Mouse (Mus musculus) CH12.LX (cell line): ENCODE data around the gene Col9a2. TPM values are rescaled to one million over a fixed set of nuclear protein-coding genes. Genes with fewer than 3 reads are reported as not detected.

Experiments
- DNase-seq: peaks from one replicate; pipeline ENCODE4 v3.0.0-alpha.2; 2013; ENCODE audit errors: extremely low read depth
- H3K27ac ChIP-seq: 2 replicates; pipeline ENCODE4 v1.5.1; 2012; ENCODE audit warnings: low read depth, mild to moderate bottlenecking, control low read depth, moderate library complexity; ENCODE audit not compliant: insufficient read depth
- H3K27me3 ChIP-seq: replicated peaks from 2 replicates; pipeline ENCODE3; 2012; ENCODE audit warnings: inconsistent platforms
- H3K36me3 ChIP-seq, 2 experiments: replicated peaks in 1 of 2; 2 replicates each; pipeline versions ENCODE3 to v1.6.1; 2012; ENCODE audit warnings: inconsistent platforms in 1 of 2, low read length in 1 of 2, mild to moderate bottlenecking in 1 of 2, mixed read lengths in 1 of 2, moderate library complexity in 1 of 2; ENCODE audit not compliant: control insufficient read depth in 1 of 2, insufficient read depth in 1 of 2
- H3K4me1 ChIP-seq, 2 experiments: 2 replicates each; pipeline ENCODE4 v1.6.1; 2012; ENCODE audit warnings: inconsistent platforms in 1 of 2, moderate library complexity in 1 of 2; ENCODE audit not compliant: insufficient read depth in 2 of 2, control insufficient read depth in 1 of 2
- H3K4me2 ChIP-seq: 2 replicates; pipeline ENCODE4 v1.6.1; 2012; ENCODE audit warnings: low read depth, mild to moderate bottlenecking, control low read depth; ENCODE audit not compliant: poor library complexity, insufficient read depth, severe bottlenecking
- H3K4me3 ChIP-seq, 3 experiments: fragments of 150-350 bp in 1 of 3; sonication (generic) in 1 of 3; replicated peaks in 1 of 3; 2 replicates each; pipeline versions ENCODE3 to v1.5.1; 2011 to 2012; ENCODE audit warnings: low read depth in 2 of 3, low read length in 2 of 3, mild to moderate bottlenecking in 2 of 3, moderate library complexity in 2 of 3, control low read depth in 1 of 3, improper control_type of control experiment in 1 of 3, inconsistent platforms in 1 of 3, mixed read lengths in 1 of 3; ENCODE audit not compliant: poor library complexity in 1 of 3
- H3K79me2 ChIP-seq: replicated peaks from 2 replicates; pipeline ENCODE4 v1.6.1; 2012; ENCODE audit warnings: mild to moderate bottlenecking, moderate library complexity; ENCODE audit not compliant: control insufficient read depth, poor library complexity, insufficient read depth, severe bottlenecking; ENCODE audit errors: extremely low read depth
- H3K9ac ChIP-seq: 2 replicates; pipeline ENCODE4 v1.6.1; 2012; ENCODE audit warnings: low read depth, mild to moderate bottlenecking, control low read depth, moderate library complexity; ENCODE audit not compliant: insufficient read depth
- H3K9me3 ChIP-seq: replicated peaks from 2 replicates; pipeline ENCODE3; 2012; ENCODE audit warnings: low read length, inconsistent platforms, mixed read lengths
- CHD2 ChIP-seq: IDR thresholded peaks from 2 replicates; pipeline ENCODE4 v1.6.1; 2011; ENCODE audit warnings: low read length, improper control_type of control experiment
- CTCF ChIP-seq, 2 experiments: IDR thresholded peaks in 1 of 2; conservative IDR thresholded peaks in 1 of 2; 2 replicates each; pipeline ENCODE4 v1.5.1; 2011 to 2012; ENCODE audit warnings: low read depth in 2 of 2, low read length in 2 of 2, improper control_type of control experiment in 1 of 2, inconsistent platforms in 1 of 2, mild to moderate bottlenecking in 1 of 2, moderate library complexity in 1 of 2
- ELF1 ChIP-seq: IDR thresholded peaks from 2 replicates; pipeline ENCODE4 v1.6.1; 2014; ENCODE audit warnings: low read depth, mild to moderate bottlenecking, inconsistent platforms, low read length, improper control_type of control experiment
- GABPA ChIP-seq: IDR thresholded peaks from 2 replicates; pipeline ENCODE4 v1.6.1; 2012; ENCODE audit warnings: low read depth, low read length, improper control_type of control experiment, inconsistent platforms; ENCODE audit not compliant: insufficient replicate concordance
- HCFC1 ChIP-seq: IDR thresholded peaks from 2 replicates; pipeline ENCODE4 v1.6.1; 2012; ENCODE audit warnings: low read depth, mild to moderate bottlenecking, inconsistent platforms, low read length, improper control_type of control experiment
- IRF4 ChIP-seq: IDR thresholded peaks from 2 replicates; pipeline ENCODE4 v1.6.1; 2014; ENCODE audit warnings: low read depth, mild to moderate bottlenecking, inconsistent platforms, low read length, improper control_type of control experiment
- JUN ChIP-seq: IDR thresholded peaks from 2 replicates; pipeline ENCODE4 v1.6.1; 2011; ENCODE audit warnings: low read depth, mild to moderate bottlenecking, low read length, improper control_type of control experiment, moderate library complexity; ENCODE audit not compliant: insufficient read depth
- KAT2A ChIP-seq: IDR thresholded peaks from 2 replicates; pipeline ENCODE4 v1.6.1; 2012; ENCODE audit warnings: low read length, improper control_type of control experiment, inconsistent platforms; ENCODE audit not compliant: insufficient replicate concordance
- MAFK ChIP-seq: IDR thresholded peaks from 2 replicates; pipeline ENCODE4 v1.6.1; 2011; ENCODE audit warnings: low read length, improper control_type of control experiment; ENCODE audit not compliant: insufficient replicate concordance
- MAX ChIP-seq: IDR thresholded peaks from 2 replicates; pipeline ENCODE4 v1.6.1; 2011; ENCODE audit warnings: low read length, improper control_type of control experiment
- MAZ ChIP-seq: IDR thresholded peaks from 2 replicates; pipeline ENCODE4 v1.6.1; 2012; ENCODE audit warnings: low read depth, mild to moderate bottlenecking, inconsistent platforms, low read length, improper control_type of control experiment, moderate library complexity
- MYC ChIP-seq: IDR thresholded peaks from 2 replicates; pipeline ENCODE4 v1.6.1; 2011; ENCODE audit warnings: low read depth, mild to moderate bottlenecking, improper control_type of control experiment, low read length
- NELFE ChIP-seq: IDR thresholded peaks from 2 replicates; pipeline ENCODE4 v1.6.1; 2011; ENCODE audit warnings: low read depth, low read length, improper control_type of control experiment
- PAX5 ChIP-seq: IDR thresholded peaks from 2 replicates; pipeline ENCODE4 v1.6.1; 2012; ENCODE audit warnings: low read length, inconsistent platforms, mixed read lengths
- POLR2A ChIP-seq: IDR thresholded peaks from 2 replicates; pipeline ENCODE4 v1.6.1; 2011; ENCODE audit warnings: low read depth, mild to moderate bottlenecking, improper control_type of control experiment, low read length
- POLR2AphosphoS2 ChIP-seq: IDR thresholded peaks from 2 replicates; pipeline ENCODE4 v1.6.1; 2011; ENCODE audit warnings: low read depth, low read length, improper control_type of control experiment
- RCOR1 ChIP-seq: conservative IDR thresholded peaks from 2 replicates; pipeline ENCODE4 v1.6.1; 2012; ENCODE audit warnings: low read depth, mild to moderate bottlenecking, inconsistent platforms, low read length, improper control_type of control experiment
- SMC3 ChIP-seq: IDR thresholded peaks from 2 replicates; pipeline ENCODE4 v1.6.1; 2011; ENCODE audit warnings: low read depth, low read length, improper control_type of control experiment
- TCF12 ChIP-seq: IDR thresholded peaks from 2 replicates; pipeline ENCODE4 v1.6.1; 2014; ENCODE audit warnings: low read depth, mild to moderate bottlenecking, inconsistent platforms, low read length, improper control_type of control experiment
- UBTF ChIP-seq: IDR thresholded peaks from 2 replicates; pipeline ENCODE4 v1.6.1; 2012; ENCODE audit warnings: low read depth, mild to moderate bottlenecking, inconsistent platforms, low read length, improper control_type of control experiment, moderate library complexity
- USF1 ChIP-seq: IDR thresholded peaks from 2 replicates; pipeline ENCODE4 v1.6.1; 2014; ENCODE audit warnings: low read depth, mild to moderate bottlenecking, inconsistent platforms, low read length, improper control_type of control experiment
- USF2 ChIP-seq: conservative IDR thresholded peaks from 2 replicates; pipeline ENCODE4 v1.6.1; 2011; ENCODE audit warnings: low read depth, low read length, improper control_type of control experiment
- ZC3H11A ChIP-seq: IDR thresholded peaks from 2 replicates; pipeline ENCODE4 v1.6.1; 2012; ENCODE audit warnings: low read depth, mild to moderate bottlenecking, inconsistent platforms, low read length, improper control_type of control experiment
- ZMIZ1 ChIP-seq: IDR thresholded peaks from 2 replicates; pipeline ENCODE4 v1.6.1; 2012; ENCODE audit warnings: low read depth, mild to moderate bottlenecking, inconsistent platforms, low read length, improper control_type of control experiment
- dilution Hi-C: fragments of 300-500 bp; cut with MboI; formaldehyde crosslinking; loops from 2 replicates; pipeline ENCODE4 v1.14.3; 2020; ENCODE audit warnings: low sequenced_read_pairs; ENCODE audit not compliant: extremely low pct_unique_long_range_greater_than_20kb, extremely low pct_ligation_motif_present
- in situ Hi-C: fragments of 300-500 bp; cut with MboI; formaldehyde crosslinking; loops from 3 replicates; pipeline ENCODE4 v1.14.3; 2019; ENCODE audit warnings: low sequenced_read_pairs, low pct_ligation_motif_present, low pct_unique_long_range_greater_than_20kb, mixed read lengths
- polyA plus RNA-seq: library from polyadenylated mRNA; unstranded; fragments of >175 nt; gene quantifications from 2 replicates; pipeline ENCODE4 v1.2.1, GENCODE M21; 2012; ENCODE audit warnings: low read depth; ENCODE audit not compliant: insufficient read length
- total RNA-seq, 2 experiments: library from RNA; depleted of rRNA; stranded (reverse); fragments of 300-350 nt in 1 of 2; fragments of >200 nt in 1 of 2; gene quantifications; 2 replicates each; pipeline ENCODE4 v1.2.3; 2012 to 2014

The Col9a2 gene
- total and polyA plus RNA-seq, 3 experiments = not detected

- Histone ChIP-seq H3K4me1 (peaks cover 2 to 18% of the 10 kb centered on the region in 2 experiments; a peak in 2 of 4 replicates), H3K4me3 (no peak overlapping the region), H3K79me2 (no peaks in the 10 kb centered on the region), H3K27me3 (peaks cover 22% of the 10 kb centered on the region), H3K9ac (no peak overlapping the region), H3K27ac (no peak overlapping the region), H3K9me3 (no peaks in the 10 kb centered on the region), H3K36me3 (no peaks in the 10 kb centered on the region), H3K4me2 (no peak overlapping the region)
- TF ChIP-seq HCFC1 = no peak
- TF ChIP-seq POLR2A = no peak
- TF ChIP-seq IRF4 = no peak
- no peak for TF ChIP-seq MYC
- TF ChIP-seq MAZ = no peak
- TF ChIP-seq ZMIZ1 = no peak
- TF ChIP-seq ELF1 = no peak
- TF ChIP-seq USF2 = no peak
- TF ChIP-seq TCF12 = no peak
- no peak for TF ChIP-seq KAT2A
- TF ChIP-seq PAX5 = no peak
- TF ChIP-seq POLR2AphosphoS2 = no peak
- TF ChIP-seq NELFE = no peak
- no peak for TF ChIP-seq MAX
- no peak for TF ChIP-seq MAFK
- TF ChIP-seq SMC3 = no peak
- no peak for TF ChIP-seq RCOR1
- DNase-seq = no peak
- in situ Hi-C loops (no loop called here), dilution Hi-C loops (no loop called here)
Observed at GRCm38 (mm10) chr4:121042472-121042871, 3.3 kb downstream of the Col9a2 start.

- H3K9ac ChIP-seq = no peak overlapping the region
- H3K36me3 ChIP-seq = no peaks in the 10 kb centered on the region
- dilution Hi-C loops (no loop called here), in situ Hi-C loops (no loop called here)
- TF ChIP-seq CHD2 = no peak
- TF ChIP-seq SMC3 = no peak
- no peak for TF ChIP-seq MAZ
- TF ChIP-seq UBTF = no peak
- no peak for TF ChIP-seq MYC
- no peak for TF ChIP-seq ZC3H11A
- no peak for TF ChIP-seq RCOR1
- TF ChIP-seq HCFC1 = no peak
- no peak for TF ChIP-seq PAX5
- TF ChIP-seq ZMIZ1 = no peak
- TF ChIP-seq JUN = no peak
- no peak for TF ChIP-seq GABPA
- no peak for TF ChIP-seq CTCF (conservative IDR thresholded peaks at IDR 0.05 in 1 of 2, IDR thresholded peaks at IDR 0.05 in 1 of 2; ENCODE audit: low read depth in 2 of 2, low read length in 2 of 2)
- no peak for TF ChIP-seq ELF1
- no peak for TF ChIP-seq USF1
- H3K4me1 ChIP-seq = peaks cover 2 to 18% of the 10 kb centered on the region in 2 experiments; a peak in 2 of 4 replicates
- no peaks in the 10 kb centered on the region for H3K9me3 ChIP-seq
- no peak overlapping the region for H3K27ac ChIP-seq
- H3K79me2 ChIP-seq = no peaks in the 10 kb centered on the region
- DNase-seq = no peak
- H3K27me3 ChIP-seq = peaks cover 22% of the 10 kb centered on the region
- H3K4me2 ChIP-seq = no peak overlapping the region
- no peak overlapping the region for H3K4me3 ChIP-seq
Observed at GRCm38 (mm10) chr4:121042946-121043345, 3.8 kb downstream of the Col9a2 start.
